Mouse (Mus musculus) midbrain, embryonic 14.5 days (tissue): Measurements from ENCODE around the gene Fam241a. TPM values are rescaled to one million over a fixed set of nuclear protein-coding genes. Genes with fewer than 3 reads are reported as not detected.
A peak's percentile ranks its signal among the peaks of the same experiment; 100 is the strongest.

Source experiments
- ATAC-seq: fragments of 200-750 bp; cut with Nextera tagmentation; 2 replicates; pipeline ENCODE4 v1.8.0; 2017; ENCODE audit warnings: moderate number of reproducible peaks, moderate library complexity; ENCODE audit not compliant: low FRiP score, low TSS enrichment
- DNase-seq: peaks from one replicate; pipeline ENCODE4 v3.0.0-alpha.2; 2015
- H3K27ac ChIP-seq: fragments of 300-500 bp; sonication (generic); replicated peaks from 2 replicates; pipeline ENCODE4 v1.5.1; 2014; ENCODE audit warnings: mild to moderate bottlenecking, low read depth, low read length, moderate library complexity
- H3K27me3 ChIP-seq: fragments of 300-500 bp; sonication (generic); 2 replicates; pipeline ENCODE4 v1.6.1; 2014; ENCODE audit warnings: low read length, control low read depth, mixed read lengths; ENCODE audit not compliant: control insufficient read depth, insufficient read depth
- H3K36me3 ChIP-seq: fragments of 300-500 bp; sonication (generic); 2 replicates; pipeline ENCODE4 v1.6.1; 2014; ENCODE audit warnings: low read length, control low read depth; ENCODE audit not compliant: control insufficient read depth, insufficient read depth
- H3K4me1 ChIP-seq: fragments of 300-500 bp; sonication (generic); 2 replicates; pipeline ENCODE4 v1.6.1; 2014; ENCODE audit warnings: mild to moderate bottlenecking, antibody characterized with exemption, low read length, control low read depth; ENCODE audit not compliant: control insufficient read depth, insufficient read depth
- H3K4me2 ChIP-seq: fragments of 300-500 bp; sonication (generic); 2 replicates; pipeline ENCODE4 v1.6.1; 2014; ENCODE audit warnings: mild to moderate bottlenecking, low read length, moderate library complexity
- H3K4me3 ChIP-seq: fragments of 300-500 bp; sonication (generic); replicated peaks from 2 replicates; pipeline ENCODE4 v1.5.1; 2014; ENCODE audit warnings: low read depth, low read length
- H3K9ac ChIP-seq: fragments of 300-500 bp; sonication (generic); replicated peaks from 2 replicates; pipeline ENCODE4 v1.6.1; 2014; ENCODE audit warnings: mild to moderate bottlenecking, low read length, moderate library complexity
- H3K9me3 ChIP-seq: fragments of 300-500 bp; sonication (generic); 2 replicates; pipeline ENCODE4 v1.6.1; 2016; ENCODE audit warnings: low read length, control low read depth, mixed read lengths; ENCODE audit not compliant: control insufficient read depth
- WGBS: fragments of 180-500 bp; shearing (Covaris S2); extraction: QIAGEN DNeasy Blood & Tissue Kit; methylation state at CpG from one replicate; pipeline ENCODE4 v1.1.7; 2014; 5-methylcytosine and 5-hydroxymethylcytosine counted together
- polyA plus RNA-seq: library from polyadenylated mRNA; unstranded; fragments of >200 nt; fragmentation: Nextera tagmentation; extraction: Ambion mirVana; gene quantifications from 2 replicates; pipeline ENCODE4 v1.2.1, GENCODE M21; 2014

The Fam241a gene
- polyA plus RNA-seq, 1 experiment from 2014 or later = 9.6 TPM

DNA sequence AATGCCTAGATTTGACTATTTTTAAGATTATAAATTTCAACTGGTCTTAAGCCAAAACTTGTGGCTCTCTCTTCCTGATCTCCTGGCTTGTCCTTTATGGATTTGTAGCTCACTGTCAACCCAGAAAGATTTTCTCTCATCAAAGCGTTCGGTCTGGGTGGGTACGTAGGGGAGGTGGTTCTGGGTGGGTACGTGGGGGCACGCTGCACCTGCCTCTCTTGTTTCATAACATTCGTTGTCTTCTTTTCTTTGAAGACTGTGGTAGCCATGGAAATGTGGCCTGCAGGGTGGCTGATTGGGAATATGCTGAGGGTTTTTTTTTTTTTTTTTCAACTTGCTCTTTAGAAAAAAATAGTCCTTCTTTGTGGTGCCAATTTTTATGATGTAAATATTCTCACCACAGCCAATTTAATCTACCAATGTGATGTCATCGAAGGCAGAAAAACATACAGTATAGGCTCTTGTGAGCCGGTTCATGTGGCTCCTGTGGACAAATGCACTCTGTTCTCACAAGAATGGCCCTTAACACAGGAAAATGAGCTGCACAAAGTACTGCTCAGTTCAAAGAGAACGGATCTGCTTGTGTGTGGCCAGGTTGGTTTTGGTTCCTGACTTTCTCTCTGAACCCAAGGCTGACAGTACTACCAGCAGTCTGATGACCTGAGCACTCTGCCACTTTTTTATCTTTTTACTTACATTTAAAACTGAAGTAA is 27.9 kb downstream of the Fam241a start:
- Histone ChIP-seq H3K4me2 (no peak overlapping the region), H3K4me1 (no peaks in the 10 kb centered on the region; the same call in 1 of the 2 replicates), H3K4me3 (no peak overlapping the region), H3K27ac (no peak overlapping the region), H3K36me3 (no peaks in the 10 kb centered on the region), H3K9me3 (no peaks in the 10 kb centered on the region), H3K27me3 (no peaks in the 10 kb centered on the region), H3K9ac (no peak overlapping the region)
- 60% methylated on average over 9 of the region's 9 CpGs for whole genome bisulfite sequencing
- ATAC-seq (no peak), DNase-seq (no peak)

DNA sequence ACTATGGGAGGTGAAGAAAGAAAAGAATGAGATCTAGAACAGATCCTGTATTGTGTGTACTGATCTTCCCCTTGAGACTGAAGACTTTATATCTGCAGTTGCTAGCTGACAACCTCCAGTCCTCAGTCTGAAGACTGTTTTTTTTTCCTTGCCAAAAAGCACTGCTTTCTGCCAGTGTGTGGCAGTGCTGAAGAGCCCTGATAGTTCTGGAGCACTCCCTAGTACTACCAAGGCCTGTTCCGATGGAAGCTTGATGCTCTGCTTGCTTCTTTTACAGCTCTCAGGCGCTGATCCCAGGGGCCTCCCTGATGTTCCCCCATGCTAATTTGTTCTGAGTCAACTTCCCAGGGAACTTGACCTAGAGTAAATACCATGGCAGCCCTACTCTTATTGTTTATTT is 31.9 kb downstream of the Fam241a start:
- H3K27ac ChIP-seq = no peak overlapping the region
- 0 out of 2 replicates have a peak, but pooled peaks cover under 1% of the 10 kb centered on the region for H3K9me3 ChIP-seq
- ATAC-seq = no peak
- no peak overlapping the region for H3K9ac ChIP-seq
- no peak overlapping the region for H3K4me3 ChIP-seq
- H3K36me3 ChIP-seq = no peaks in the 10 kb centered on the region
- 45% methylated on average over 2 of the region's 2 CpGs for WGBS
- no peak overlapping the region for H3K4me2 ChIP-seq
- peak; percentile 6 for DNase-seq
- H3K4me1 ChIP-seq = no peaks in the 10 kb centered on the region; the same call in 1 of the 2 replicates
- no peaks in the 10 kb centered on the region for H3K27me3 ChIP-seq

DNA sequence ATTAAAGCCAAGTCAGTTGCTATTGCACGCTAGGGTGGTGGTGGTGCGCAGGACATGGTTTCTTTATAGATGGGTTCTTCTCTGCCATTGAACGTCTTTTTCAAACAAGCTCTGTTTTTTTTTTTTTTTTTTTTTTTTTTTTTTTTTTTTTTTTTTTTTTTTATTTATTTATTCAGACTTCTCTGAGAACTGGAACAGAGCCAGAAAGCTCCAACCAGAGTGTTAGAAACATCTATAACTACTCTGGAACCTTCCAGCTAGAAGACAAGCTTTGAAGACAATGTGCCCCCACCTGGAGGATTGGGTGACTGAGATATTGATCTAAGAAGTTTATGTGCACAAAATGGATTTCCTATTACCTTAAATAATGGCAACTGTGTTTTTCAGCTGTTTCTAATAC is 32.6 kb downstream of the Fam241a start:
- 71% methylated on average over 3 of the region's 3 CpGs for WGBS
- H3K9ac ChIP-seq = no peak overlapping the region
- H3K27me3 ChIP-seq = no peaks in the 10 kb centered on the region
- H3K27ac ChIP-seq = no peak overlapping the region
- no peak overlapping the region for H3K4me3 ChIP-seq
- no peak overlapping the region for H3K4me2 ChIP-seq
- peak; percentile 25 for DNase-seq
- H3K4me1 ChIP-seq = no peaks in the 10 kb centered on the region
- 0 out of 2 replicates have a peak, but pooled peaks cover 4% of the 10 kb centered on the region for H3K9me3 ChIP-seq
- no peak for ATAC-seq
- no peaks in the 10 kb centered on the region for H3K36me3 ChIP-seq

DNA sequence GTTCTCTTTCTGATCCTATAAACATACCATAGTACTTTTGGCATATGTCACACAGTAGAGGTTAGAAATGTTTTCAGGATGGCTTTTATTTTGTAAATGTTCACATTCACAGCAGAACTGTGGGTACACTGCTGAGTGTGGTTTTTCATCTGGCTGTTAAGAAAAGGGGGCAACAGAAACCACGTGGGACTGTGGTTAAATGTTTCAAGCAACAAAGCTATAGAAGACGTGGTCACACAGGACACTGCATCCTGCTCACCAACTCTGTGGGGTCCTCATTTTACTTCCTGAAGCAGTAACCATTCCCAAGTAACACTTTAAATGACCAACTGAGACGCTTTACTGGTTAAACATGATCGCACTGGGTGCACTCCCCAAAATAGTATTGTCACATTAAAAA is 33.6 kb downstream of the Fam241a start:
- Histone ChIP-seq H3K4me3 (no peak overlapping the region), H3K9ac (no peak overlapping the region), H3K27me3 (no peaks in the 10 kb centered on the region), H3K4me1 (no peaks in the 10 kb centered on the region), H3K27ac (no peak overlapping the region), H3K9me3 (0 out of 2 replicates have a peak, but pooled peaks cover 4% of the 10 kb centered on the region), H3K36me3 (no peaks in the 10 kb centered on the region), H3K4me2 (no peak overlapping the region)
- 77% methylated on average over 4 of the region's 4 CpGs for WGBS
- DNase-seq (no peak), ATAC-seq (no peak)

DNA sequence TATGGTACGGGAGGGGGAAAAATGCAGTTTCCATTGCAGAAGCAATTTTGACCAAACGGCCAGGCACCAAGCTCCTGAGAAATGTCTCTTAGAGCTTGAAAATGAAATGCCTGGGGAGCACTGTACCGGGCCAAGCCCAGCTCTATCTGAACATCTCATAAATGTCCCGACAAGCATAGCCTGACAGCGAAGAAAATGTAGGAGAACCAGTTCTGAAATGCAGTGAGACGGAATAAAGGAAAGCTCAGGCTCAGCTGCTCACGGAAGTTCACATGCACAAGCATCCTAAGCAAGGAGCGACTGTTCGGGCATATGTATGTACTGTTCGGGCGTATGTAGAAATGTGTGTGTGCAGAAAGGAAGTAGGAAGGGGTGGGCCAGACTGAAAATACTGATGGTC is 34.8 kb downstream of the Fam241a start:
- H3K9me3 ChIP-seq = 0 out of 2 replicates have a peak, but pooled peaks cover 4% of the 10 kb centered on the region
- ATAC-seq = no peak
- no peak for DNase-seq
- no peaks in the 10 kb centered on the region for H3K4me1 ChIP-seq
- WGBS = 91% methylated on average over 11 of the region's 11 CpGs
- H3K4me2 ChIP-seq = no peak overlapping the region
- H3K4me3 ChIP-seq = no peak overlapping the region
- H3K27me3 ChIP-seq = no peaks in the 10 kb centered on the region
- H3K27ac ChIP-seq = no peak overlapping the region
- no peak overlapping the region for H3K9ac ChIP-seq
- no peaks in the 10 kb centered on the region for H3K36me3 ChIP-seq

DNA sequence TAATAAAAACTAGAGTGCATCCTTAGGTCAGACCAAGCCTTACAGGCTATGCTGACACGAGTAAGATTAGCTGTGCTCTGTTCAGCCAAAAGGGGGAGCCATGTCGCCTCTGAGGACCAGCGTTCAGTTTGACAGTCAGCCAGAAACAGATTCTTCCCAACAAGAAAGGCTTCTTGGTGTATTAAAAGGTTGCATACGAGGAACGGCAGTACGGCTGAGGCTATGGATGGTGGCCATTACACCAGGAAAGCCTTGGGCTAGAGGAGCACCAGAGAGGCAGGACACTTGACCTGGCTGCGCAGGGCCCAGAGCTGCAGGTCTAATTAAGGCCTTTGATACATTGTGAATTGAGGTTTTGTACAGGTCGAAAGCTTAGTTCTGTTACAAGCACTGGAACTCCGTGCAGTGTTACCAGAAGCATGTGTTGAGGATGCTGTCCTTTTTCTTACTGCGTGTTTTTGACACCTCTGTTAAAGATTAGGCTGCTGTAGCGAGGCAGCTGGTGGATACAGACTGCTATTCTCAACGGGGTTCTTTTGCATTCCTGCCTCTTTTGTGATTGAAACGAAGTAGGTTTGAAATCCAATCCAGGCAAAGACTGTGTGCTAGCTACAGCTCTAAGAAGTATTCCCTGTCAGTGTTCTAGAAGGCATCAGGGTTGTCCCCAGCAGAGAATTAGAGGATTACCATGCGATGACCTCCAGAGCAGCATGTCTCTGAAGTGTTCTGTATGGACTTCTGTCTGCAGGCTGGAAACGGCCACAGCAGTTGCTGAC is 42.5 kb downstream of the Fam241a start:
- H3K9ac ChIP-seq = no peak overlapping the region
- H3K4me3 ChIP-seq = no peak overlapping the region
- WGBS = 11% methylated on average over 15 of the region's 15 CpGs
- no peaks in the 10 kb centered on the region for H3K9me3 ChIP-seq
- no peaks in the 10 kb centered on the region for H3K27me3 ChIP-seq
- DNase-seq = peak; percentile 90
- H3K4me1 ChIP-seq = no peaks in the 10 kb centered on the region
- no peaks in the 10 kb centered on the region for H3K36me3 ChIP-seq
- H3K4me2 ChIP-seq = peak overlapping the region; percentile 9; the same call in 1 of the 2 replicates
- H3K27ac ChIP-seq = no peak overlapping the region
- ATAC-seq = peak; percentile 77

DNA sequence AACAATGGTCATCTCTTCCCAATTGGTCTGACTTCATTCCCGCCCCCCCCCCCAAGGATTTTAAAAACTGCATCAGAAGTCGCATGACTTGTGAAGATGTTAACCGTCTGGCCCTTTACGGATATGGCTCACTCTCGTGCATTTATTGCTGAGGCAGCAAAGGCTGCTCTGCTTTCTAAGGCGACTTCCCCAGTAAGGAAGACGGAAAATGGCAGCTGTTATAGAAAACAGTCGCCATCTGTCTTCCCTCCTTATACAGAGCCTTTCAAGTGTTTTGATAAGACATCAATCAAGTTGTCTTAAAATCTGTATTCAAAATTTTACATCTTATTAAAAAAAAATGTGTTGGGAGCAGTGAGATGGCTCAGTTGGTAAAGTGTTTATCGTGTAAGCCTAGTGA is 43.4 kb downstream of the Fam241a start:
- WGBS = 81% methylated on average over 9 of the region's 9 CpGs
- ATAC-seq = no peak

DNA sequence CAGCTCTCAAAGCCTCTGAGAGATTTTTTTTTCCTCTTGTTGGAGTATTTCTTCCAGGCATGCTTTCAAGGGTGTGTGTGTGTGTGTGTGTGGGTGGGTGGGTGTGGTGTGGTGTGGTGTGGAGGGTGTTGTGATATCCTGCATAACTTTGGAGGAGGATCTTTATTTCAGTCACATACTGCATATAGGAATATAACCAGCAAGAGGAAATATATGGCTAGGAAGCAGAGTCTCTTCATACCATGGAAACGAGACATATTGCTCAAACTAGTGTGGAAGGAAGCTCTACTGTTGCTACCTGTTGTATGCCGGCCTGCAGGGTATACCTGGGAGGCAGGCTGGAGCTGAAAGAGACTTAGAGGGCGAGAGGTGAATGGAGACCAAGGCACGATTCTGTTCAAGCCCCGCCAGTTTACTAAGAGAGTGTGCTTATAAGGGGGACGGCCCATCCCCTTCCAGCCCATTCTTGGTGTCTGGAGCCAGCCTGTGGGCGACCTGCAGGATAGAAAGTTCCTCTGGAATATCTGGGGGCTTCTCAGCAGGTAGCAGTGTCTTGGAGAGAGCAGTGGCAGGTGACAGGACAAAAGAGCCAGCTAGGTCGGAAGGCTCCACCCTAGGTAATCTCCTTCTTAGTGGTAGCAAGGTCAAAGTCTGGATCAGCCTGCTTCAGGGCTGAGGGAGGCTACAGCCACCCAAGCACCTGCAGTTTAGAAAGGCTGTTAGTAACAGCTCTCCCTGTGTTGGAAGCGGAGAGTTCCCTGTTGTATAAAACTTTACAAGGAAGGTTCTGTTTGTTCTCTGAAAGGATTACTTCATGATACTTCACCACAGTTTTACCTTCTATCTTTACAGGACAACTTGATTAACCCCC is 45.1 kb downstream of the Fam241a start:
- DNase-seq = no peak
- no peaks in the 10 kb centered on the region for H3K4me1 ChIP-seq
- 52% methylated on average over 9 of the region's 9 CpGs for WGBS

More for the DNA sequence above, 43.4 kb downstream of the Fam241a start:
- Histone ChIP-seq H3K4me2 (no peak overlapping the region), H3K4me3 (no peak overlapping the region), H3K9ac (no peak overlapping the region), H3K4me1 (no peaks in the 10 kb centered on the region), H3K9me3 (no peaks in the 10 kb centered on the region), H3K27ac (no peak overlapping the region), H3K36me3 (no peaks in the 10 kb centered on the region), H3K27me3 (no peaks in the 10 kb centered on the region)
- DNase-seq = no peak

More for the DNA sequence above, 45.1 kb downstream of the Fam241a start:
- no peak for ATAC-seq
- no peak overlapping the region for H3K4me3 ChIP-seq
- H3K36me3 ChIP-seq = no peaks in the 10 kb centered on the region
- no peaks in the 10 kb centered on the region for H3K9me3 ChIP-seq
- no peaks in the 10 kb centered on the region for H3K27me3 ChIP-seq
- no peak overlapping the region for H3K9ac ChIP-seq
- no peak overlapping the region for H3K27ac ChIP-seq
- no peak overlapping the region for H3K4me2 ChIP-seq
